Mouse (Mus musculus) left cerebral cortex, adult 18-20 months (tissue): ENCODE data around the gene Sept9. TPM values are rescaled to one million over a fixed set of nuclear protein-coding genes. Genes with fewer than 3 reads are reported as not detected.

Experiments
- DNase-seq, 2 experiments: peaks; one replicate each; pipeline ENCODE4 v3.0.0; 2021 to 2022; ENCODE audit warnings: low spot score in 2 of 2, mixed read lengths in 1 of 2
- total RNA-seq, 2 experiments: library from RNA; stranded (reverse); gene quantifications; 2 replicates each; pipeline ENCODE4 v1.2.3; 2021

Sept9 gene
- total RNA-seq, 2 experiments from 2014 or later, result 82.6 to 90.6 TPM

DNA sequence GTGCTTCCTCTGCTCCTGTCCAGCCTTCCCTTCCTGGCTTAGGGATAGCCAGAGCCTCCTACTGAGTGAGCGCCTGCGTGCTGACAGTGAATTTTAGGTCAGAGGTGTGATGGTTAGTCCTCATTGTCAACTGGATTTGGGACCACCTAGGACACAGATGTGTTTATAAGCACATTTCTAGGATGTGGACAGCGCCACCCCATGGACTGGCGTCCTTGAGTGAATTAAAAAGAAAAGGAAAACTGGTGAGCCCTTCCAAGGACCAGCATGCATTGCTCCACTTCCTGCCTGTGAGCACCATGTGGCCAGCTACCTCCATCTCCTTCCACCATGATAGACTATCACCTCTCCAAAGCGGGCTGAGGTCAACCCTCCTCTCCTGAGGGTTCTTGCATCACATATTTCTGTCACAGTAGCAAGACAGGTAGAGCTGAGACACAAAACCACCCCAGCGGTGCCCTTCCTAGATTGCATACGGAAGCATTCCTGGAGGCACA lies 167.4 kb downstream of the Sept9 start:
- no peak for DNase-seq

GRCm38 (mm10) chr11:117367937-117368336 lies 168.5 kb downstream of the Sept9 start:
- DNase-seq, result no peak

DNA sequence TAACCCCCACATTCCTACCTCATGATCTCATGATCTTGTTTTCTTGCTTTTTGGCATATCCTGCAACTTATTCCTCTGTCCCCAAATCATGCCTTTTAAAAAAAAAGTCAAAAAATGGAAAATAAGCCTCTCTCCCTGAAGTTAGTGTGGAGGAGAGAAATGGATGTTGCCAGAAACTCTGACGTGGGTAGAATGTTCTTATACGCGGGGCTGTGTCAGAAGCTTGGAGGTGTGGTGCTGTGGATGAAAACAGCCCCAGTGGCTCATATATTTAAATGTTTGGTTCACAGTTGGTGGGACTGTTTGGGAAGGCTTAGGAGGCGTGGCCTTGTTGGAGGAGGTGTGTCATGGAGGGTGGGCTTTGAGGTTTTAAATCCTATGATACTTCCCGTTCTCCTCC lies 169.9 kb downstream of the Sept9 start:
- no peak for DNase-seq

DNA sequence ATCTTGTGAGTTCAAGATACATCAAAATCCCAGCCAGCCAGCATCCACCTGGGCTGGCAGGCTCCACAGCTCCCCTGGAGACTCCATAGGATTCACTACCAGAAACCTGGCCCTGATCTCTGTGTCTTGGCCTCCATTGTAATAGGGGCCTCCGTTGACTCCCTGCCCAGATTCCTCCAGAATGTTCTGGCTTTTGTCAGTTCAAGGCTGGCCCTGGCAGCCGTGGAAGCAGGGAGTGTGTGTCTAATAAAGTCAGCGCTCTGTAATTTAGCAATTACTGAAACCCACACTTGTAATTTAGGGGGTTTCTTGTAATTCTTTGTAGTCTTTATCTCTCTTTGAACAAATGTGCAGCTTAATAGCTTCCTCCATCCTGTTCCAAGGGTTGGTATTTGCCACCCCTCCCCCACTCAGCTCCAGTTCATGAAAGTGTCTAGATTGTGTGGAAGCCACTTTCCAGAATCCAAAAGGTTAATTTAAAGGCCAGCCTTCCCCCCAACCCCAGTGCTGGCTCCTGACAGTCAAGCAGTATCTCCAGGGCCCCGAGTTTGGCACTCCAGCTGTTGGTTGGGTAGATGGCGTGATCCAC lies 170.9 kb downstream of the Sept9 start:
- no peak for DNase-seq

DNA sequence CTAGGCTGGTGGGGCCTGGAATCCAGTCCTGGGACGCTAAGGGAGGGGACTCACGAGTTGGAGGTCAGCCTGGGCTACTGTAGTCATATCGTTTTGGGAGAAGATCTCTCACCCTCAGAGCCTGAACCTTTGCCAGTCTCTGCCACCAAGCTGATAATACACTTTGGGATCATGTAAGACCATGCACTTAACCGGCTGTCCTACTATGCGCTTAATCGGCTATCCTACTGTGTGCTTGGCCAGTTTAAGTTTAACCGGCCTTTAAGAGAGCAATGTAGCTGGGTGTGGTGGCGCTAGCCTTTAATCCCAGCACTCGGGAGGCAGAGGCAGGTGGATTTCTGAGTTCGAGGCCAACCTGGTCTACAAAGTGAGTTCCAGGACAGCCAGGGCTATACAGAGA lies 173.1 kb downstream of the Sept9 start:
- DNase-seq, result no peak

- DNase-seq, result no peak
Observed at GRCm38 (mm10) chr11:117373195-117373594, 173.7 kb downstream of the Sept9 start.

DNA sequence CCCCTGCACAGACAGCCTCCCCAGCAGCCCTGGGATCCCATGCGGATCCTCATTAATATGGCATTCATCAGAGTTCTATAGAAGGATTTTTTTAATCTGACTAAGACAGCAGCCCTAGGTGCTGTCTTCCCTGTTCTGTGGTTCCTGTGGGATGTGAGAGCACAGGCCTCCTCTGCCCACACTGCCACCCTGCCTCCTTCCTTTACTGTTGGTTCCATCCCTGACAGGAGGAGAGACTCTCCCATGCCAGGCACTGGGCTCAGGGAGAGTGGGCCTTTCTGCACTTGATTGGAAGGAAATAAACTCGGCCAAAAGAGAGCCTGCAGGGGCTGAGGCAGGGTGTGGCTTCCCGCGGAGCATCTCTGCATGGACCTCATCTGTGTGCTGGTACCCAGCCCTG lies 174.4 kb downstream of the Sept9 start:
- no peak for DNase-seq

DNA sequence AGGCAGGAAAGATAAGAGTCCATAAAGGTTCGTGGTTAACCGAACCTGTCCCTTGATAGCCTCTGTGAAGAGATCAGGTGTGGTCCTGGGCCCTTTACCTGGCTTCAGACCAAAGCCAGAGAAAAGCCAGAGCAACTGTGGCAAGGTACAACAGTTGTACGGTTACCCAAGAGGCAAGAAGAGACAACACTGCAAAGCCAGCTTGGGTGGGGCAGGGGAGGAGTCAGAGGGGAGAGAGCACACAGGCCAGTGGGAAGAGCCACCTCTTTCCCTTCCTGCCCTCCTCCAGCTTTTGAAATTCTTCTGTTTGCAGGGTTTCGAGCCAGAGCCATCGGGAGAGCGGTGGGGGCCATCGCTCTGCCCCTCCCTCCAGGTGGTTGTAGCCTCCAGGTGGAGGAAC lies 174.8 kb downstream of the Sept9 start:
- no peak for DNase-seq

DNA sequence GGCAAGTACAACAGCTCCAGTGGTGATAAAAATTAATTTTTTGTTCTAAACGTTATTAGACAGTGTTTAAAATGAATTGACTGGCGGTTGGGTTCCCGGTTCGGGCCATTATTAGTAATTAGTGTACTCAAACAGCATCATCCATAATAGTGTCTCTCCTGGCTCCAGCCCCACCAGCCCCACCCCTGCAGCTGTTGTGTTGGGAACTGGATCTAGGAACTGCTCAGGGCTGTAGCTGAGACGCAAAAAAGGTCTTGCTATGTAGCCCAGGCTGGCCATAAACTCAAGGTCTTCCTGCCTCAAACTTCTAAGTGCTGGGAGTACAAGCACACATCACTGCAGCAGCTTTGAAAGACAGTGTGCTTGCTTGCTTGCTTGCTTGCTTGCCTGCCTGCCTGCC lies 180.3 kb downstream of the Sept9 start:
- no peak for DNase-seq

DNA sequence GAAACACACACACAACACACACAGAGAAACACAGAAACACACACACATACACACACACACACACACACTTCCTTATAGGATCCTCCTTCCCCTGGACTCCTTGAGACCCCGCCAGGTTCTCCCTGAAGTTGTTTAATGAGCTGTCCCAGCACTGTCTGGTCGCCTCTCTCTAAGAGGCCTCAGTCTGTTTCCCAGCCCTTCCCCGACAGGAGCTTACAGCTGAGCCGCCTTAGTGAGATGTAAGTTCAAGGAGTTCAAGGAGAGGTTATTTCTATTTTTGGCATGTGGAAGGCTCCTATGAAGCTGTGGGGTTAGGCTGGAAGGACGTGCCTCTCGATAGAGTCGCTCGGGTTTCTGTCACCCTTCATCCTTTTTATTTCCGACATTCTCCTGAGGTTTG lies 184.8 kb downstream of the Sept9 start:
- no peak for DNase-seq

- DNase-seq, result peak; percentile 95 to 96
Observed at GRCm38 (mm10) chr11:117384897-117385296, 185.4 kb downstream of the Sept9 start.

GRCm38 (mm10) chr11:117385331-117386103 lies 186.1 kb downstream of the Sept9 start:
- DNase-seq, result no peak

DNA sequence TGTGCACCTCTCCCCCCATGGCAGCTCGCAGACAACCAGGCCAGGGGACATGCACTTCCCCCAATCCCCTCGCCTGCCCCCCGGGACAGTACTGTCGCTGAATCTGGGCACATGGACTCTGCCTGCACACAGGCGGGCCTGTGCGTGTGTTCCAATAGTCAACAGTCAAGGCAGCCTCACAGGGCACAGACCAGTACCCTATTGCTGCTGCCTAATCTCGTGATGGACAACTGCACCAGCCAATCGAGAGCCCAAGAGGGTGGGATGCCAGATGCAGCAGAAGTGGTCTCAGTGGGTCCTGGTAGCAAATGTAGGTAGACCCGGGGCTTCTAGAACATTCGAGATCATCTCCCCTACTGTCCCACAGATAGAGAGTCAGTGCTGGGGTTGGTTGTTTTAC lies 187.8 kb downstream of the Sept9 start:
- no peak for DNase-seq

- no peak for DNase-seq
Observed at GRCm38 (mm10) chr11:117390001-117390402, 190.5 kb downstream of the Sept9 start.

DNA sequence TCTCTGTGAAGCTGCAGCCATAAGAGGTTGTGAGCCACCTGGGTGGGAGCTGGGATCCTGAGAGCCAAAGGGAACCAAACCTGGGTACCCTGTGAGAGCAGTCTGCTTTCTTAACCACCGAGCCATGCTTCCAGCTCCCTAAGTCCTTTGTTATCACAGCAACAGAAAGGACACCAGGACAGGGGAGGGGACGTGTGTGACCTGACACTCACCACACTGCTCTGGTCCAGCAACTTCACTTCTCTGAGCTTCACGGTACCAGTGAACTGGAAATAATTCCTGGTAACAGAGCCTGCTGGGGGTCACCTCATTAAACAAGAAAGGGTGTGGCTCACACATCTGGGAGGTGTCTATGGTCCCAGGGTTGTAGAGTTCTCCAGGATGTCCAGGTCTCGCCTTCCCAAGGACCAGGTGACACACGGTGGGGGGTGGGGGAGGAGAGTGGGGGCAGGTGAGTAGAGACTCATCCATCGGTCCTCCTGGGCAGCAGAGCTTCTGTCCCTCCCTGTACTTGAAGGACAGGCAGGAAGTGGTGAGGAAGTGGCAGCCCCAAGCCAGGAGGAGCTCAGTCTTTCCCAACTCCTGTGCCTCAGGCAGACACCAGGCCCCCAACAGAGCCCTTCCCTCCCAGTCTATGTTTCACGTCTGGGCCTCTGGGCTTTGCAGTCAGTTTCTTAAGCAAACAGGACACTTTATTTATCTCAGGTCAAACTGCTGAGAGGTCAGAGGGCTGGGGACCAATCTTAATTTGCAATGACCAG lies 191.5 kb downstream of the Sept9 start:
- DNase-seq, result no peak

DNA sequence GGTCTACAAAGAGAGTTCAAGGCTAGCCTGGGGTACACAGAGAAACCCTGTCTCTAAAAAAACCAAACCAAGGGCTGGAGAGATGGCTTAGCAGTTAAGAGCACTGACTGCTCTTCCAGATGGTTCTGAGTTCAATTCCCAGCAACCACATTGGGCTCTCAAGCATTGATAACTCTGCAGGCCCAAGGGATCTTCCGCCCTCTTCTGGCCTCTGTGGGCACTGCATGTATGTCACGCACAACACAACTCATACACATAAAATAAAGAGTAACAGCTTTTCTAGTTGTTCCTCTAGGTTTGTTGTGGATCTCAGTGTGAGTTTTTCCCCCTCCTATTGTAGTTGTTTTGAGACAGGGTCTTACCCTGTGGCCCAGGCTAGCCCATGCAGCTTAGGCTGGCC lies 192.8 kb downstream of the Sept9 start:
- DNase-seq, result no peak

GRCm38 (mm10) chr11:117393715-117394114 lies 194.3 kb downstream of the Sept9 start:
- no peak for DNase-seq

- DNase-seq, result peak; percentile 56 to 79
Observed at GRCm38 (mm10) chr11:117394230-117395137, 195.0 kb downstream of the Sept9 start.

DNA sequence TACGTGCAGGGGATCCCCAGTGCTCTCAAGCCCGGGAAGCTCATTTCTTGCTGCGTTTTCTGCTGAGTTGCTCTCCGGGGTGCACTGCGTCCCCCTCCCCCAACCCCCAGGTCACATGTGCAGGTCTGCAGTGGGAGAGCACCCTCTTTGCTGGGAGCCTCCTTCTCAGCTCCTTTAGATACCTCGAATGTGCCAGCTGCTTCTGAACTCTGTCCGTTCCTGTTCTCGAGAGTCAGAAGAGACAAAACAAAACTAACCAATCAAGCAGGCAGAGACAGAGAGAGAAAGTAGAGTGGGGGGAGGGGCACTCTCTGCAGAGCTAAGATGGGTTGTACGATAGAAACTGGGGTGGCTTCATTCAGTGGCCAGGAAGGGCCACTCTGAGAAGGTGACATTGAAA lies 195.8 kb downstream of the Sept9 start:
- DNase-seq, result peak in 1 of 2 experiments; percentile 36

GRCm38 (mm10) chr11:117396929-117397328 lies 197.5 kb downstream of the Sept9 start:
- no peak for DNase-seq

DNA sequence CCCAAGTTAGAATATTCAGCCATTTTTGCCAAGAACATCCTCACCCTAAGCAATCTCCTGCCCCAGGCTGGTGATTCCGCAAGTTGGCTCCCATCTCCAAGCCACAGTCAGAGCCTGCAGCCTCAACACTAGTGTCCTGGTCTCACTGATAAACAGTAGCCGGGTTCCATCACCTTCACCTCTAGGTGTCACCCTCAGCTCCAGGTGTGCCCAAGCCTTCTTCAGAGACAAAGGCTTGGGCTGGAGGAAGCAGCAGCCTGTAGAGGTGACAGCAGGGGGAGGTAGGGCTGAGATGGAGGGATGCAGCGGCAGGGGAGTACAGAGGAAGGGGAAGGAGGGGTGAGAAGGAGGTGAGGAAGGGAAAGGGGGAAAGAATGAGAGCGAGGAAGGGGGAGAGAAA lies 198.3 kb downstream of the Sept9 start:
- DNase-seq, result no peak
